Mouse (Mus musculus): ENCODE results near the gene Pdlim1. TPM values are rescaled to one million over a fixed set of nuclear protein-coding genes. Genes with fewer than 3 reads are reported as not detected.

The Pdlim1 gene
- polyA plus RNA-seq, 1 experiment: 205 TPM

- H3K4me3 ChIP-seq (ENCODE audit: low read depth, low read length): no peak overlapping the region
- H3K9ac ChIP-seq (ENCODE audit: low read depth, poor library complexity, severe bottlenecking): no peak overlapping the region
- H3K27me3 ChIP-seq (ENCODE audit: control insufficient read depth, insufficient read depth, low read length, poor library complexity, severe bottlenecking): no peaks in the 10 kb centered on the region
- H3K9me3 ChIP-seq (replicated peaks; ENCODE audit: control insufficient read depth, insufficient read depth, low read length, poor library complexity, severe bottlenecking): no peaks in the 10 kb centered on the region
- TF ChIP-seq EP300 (IDR thresholded peaks at IDR 0.05; ENCODE audit: insufficient read depth, low read depth, low read length) (no peak), POLR2A (IDR thresholded peaks at IDR 0.05; ENCODE audit: insufficient read depth, low read length) (no peak), CTCF (IDR thresholded peaks at IDR 0.05; ENCODE audit: low read depth, low read length) (no peak)
- no peaks in the 10 kb centered on the region for H3K36me3 ChIP-seq (ENCODE audit: control insufficient read depth, insufficient read depth, low read length, poor library complexity, severe bottlenecking)
- H3K27ac ChIP-seq (ENCODE audit: insufficient read depth, low read length): no peak overlapping the region
- H3K4me1 ChIP-seq (ENCODE audit: control insufficient read depth, insufficient read depth, low read length): no peaks in the 10 kb centered on the region
These were observed 88.0 kb downstream of the Pdlim1 start for GRCm38 (mm10) chr19:40183600-40183999.

DNA sequence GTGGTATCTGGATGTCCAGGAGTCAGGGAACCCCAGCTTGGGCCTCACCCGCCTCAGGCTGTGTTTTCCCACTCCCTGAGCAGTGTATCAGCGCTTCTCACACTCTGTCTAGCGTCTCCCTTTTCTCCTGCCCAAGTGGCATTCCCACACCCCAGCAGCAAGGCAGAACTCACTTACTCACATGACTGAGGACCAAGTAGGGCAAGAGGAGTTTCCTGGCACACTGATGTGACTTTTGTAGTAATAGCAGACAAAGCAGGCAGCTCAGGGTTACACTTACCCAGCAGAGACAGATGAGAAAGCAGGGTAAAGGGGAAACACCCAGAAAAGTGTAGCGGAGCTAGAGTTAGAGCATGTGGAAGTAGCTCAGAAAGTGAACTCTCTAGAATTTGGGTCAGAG is 93.3 kb downstream of the Pdlim1 start:
- no peak overlapping the region for H3K27ac ChIP-seq (ENCODE audit: insufficient read depth, low read length)
- no peak for TF ChIP-seq EP300 (IDR thresholded peaks at IDR 0.05; ENCODE audit: insufficient read depth, low read depth, low read length)
- no peak for TF ChIP-seq POLR2A (IDR thresholded peaks at IDR 0.05; ENCODE audit: insufficient read depth, low read length)
- TF ChIP-seq CTCF (IDR thresholded peaks at IDR 0.05; ENCODE audit: low read depth, low read length): no peak
- H3K9ac ChIP-seq (ENCODE audit: low read depth, poor library complexity, severe bottlenecking): no peak overlapping the region
- no peaks in the 10 kb centered on the region for H3K4me1 ChIP-seq (ENCODE audit: control insufficient read depth, insufficient read depth, low read length)
- H3K27me3 ChIP-seq (ENCODE audit: control insufficient read depth, insufficient read depth, low read length, poor library complexity, severe bottlenecking): no peaks in the 10 kb centered on the region
- H3K4me3 ChIP-seq (ENCODE audit: low read depth, low read length): no peak overlapping the region
- H3K36me3 ChIP-seq (ENCODE audit: control insufficient read depth, insufficient read depth, low read length, poor library complexity, severe bottlenecking): no peaks in the 10 kb centered on the region
- no peaks in the 10 kb centered on the region for H3K9me3 ChIP-seq (replicated peaks; ENCODE audit: control insufficient read depth, insufficient read depth, low read length, poor library complexity, severe bottlenecking)

Other genes with a start within 250 kb of the Pdlim1 start
- gene Cyp2c54, start 198.0 kb downstream of the Pdlim1 start, polyA plus RNA-seq (2011; ENCODE audit: insufficient read depth, insufficient read length, low read depth, missing spikeins): not detected in 2 replicates
- gene Cyp2c50, start 182.2 kb downstream of the Pdlim1 start, polyA plus RNA-seq (2011; ENCODE audit: insufficient read depth, insufficient read length, low read depth, missing spikeins): not detected in 2 replicates
- not detected in 2 replicates for gene Cyp2c70, start 84.5 kb downstream of the Pdlim1 start, polyA plus RNA-seq (2011; ENCODE audit: insufficient read depth, insufficient read length, low read depth, missing spikeins)
- 80.7 and 84.4 TPM in 2 replicates for gene Sorbs1, start 241.9 kb upstream of the Pdlim1 start, polyA plus RNA-seq (2011; ENCODE audit: insufficient read depth, insufficient read length, low read depth, missing spikeins)

Measured in ES-Bruce4 (cell line).